Mouse (Mus musculus): ENCODE data around the gene Prkch. TPM values are rescaled to one million over a fixed set of nuclear protein-coding genes. Genes with fewer than 3 reads are reported as not detected.
A peak's percentile ranks its signal among the peaks of the same experiment; 100 is the strongest.

Gene Prkch
- total RNA-seq, 2 experiments from 2014 or later = 4.4 to 5.0 TPM

DNA sequence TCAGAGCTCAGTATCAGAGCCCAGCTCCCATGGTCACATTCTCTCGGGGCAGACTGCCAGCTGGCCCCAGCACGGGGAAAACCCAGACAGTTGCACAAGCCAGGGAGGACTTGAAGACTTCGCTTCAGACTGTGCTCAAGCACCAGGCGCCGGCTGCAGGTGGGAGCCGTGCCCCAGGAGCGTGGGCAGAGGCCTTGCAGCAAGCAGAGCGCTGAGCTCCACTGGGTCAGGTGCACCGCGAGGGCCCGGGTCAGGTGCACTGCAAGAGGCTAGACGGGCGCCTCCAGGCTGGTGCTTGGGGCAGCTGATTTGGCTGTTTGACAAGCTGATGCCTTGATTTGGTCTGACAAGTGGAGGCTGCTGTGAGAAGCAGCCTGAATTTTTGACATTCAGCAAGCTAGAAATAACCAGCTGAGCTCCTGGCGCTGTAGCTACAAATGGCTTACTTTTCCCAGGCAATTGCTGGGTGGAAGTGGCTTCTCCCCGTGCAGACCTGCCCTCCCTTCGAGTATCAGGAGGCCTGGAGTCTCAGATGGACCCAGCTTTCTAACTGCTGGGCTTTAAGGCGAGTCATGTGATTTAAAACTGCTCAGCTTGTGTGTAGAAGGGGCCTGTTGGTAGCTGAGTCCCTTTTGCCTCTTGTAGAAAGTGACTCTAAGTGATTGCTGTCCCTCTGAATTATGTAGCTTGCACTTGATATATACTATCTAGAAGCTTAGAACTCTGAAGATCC, 209.7 kb downstream of the Prkch start:
- DNase-seq (ENCODE audit: low spot score) = peak; percentile 87

DNA sequence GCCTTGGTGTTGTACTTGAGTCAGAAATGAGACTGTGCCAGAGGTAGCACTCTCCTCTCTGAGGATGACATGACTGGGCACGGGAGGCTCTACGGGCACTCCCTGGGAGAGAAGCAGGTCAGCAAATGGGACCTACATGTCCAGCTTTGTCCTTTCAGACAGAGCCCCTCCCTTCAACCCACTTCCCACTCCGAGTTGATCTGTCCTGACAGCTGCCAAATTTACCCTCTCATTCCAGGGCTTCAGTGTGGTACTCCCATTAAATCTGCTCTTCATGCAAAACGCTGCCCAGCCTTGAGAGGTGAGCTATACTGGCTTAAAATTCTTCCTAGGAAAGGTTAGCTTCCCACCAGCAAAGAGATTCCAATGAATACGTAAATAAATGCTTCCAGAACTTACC, 215.1 kb downstream of the Prkch start:
- DNase-seq (ENCODE audit: low spot score) = no peak

DNA sequence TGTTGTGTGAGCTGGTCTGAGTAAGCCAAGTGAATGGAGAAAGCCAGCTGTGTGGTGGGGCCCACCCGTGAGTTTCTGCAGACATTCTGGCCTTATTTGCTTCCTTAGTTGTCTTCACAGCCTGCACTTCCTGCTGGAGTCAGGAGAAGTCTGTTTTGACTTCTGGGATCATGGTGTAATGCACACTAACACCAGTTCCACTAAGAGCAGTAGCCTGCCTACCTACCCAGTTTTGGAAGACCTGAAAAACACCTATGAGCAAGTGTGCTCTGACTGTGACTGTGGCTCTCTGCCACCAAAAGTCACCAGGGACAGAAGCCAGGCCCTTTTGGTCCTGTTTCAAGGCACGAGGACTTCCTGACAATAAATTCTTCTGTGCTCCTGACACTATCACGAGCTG, 216.3 kb downstream of the Prkch start:
- DNase-seq (ENCODE audit: low spot score) = peak; percentile 30

DNA sequence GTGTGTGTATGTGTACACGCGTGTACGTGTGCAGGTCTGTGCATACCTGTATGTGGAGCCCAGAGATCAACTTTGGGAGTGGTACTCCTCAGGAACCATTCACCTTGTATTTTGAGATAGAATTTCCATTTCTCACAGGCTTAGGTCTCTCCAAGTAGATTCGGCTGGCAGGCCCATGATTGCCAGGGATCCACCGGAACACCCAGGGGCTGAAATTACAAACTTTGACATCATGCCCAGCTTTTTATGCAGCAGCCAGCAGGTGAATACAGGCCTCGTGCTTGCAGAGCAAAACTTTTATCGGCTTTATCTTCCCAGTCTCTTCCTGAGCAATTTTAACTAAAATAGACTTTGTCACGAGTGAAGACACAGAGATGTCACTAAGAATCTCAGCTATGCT, 217.2 kb downstream of the Prkch start:
- no peak for DNase-seq (ENCODE audit: low spot score)

DNA sequence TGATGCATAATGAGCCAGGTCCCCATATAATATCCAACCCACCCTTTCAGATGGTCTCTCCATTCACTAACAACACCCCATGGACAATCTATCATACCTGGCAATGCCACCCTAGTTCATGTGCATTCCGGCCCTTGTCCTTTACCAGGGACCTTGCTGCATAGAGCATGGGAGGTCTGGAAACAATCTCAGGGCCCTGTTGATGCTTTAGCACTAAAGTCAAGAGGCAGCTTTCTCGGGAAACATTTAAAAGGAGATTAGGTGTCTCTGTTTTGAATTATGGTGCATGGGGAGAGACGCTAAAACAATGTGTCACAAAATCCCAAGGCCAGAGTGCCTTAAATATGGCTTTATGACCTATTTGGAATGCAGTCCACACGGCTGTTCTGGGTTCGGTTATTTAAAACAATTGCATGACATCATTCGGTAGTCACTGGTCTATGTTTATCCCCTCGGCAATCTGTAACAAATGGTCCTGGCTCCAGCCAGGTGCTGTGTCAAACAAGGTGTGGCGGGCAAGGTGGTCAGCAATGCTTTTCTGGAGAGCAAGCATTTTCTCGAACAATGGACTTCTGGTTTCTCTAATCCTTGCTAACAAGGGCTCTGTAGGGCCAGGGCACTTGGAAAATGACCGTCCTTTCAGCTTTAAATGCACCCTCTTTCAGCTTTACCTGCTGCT, 217.9 kb downstream of the Prkch start:
- DNase-seq (ENCODE audit: low spot score) = no peak

DNA sequence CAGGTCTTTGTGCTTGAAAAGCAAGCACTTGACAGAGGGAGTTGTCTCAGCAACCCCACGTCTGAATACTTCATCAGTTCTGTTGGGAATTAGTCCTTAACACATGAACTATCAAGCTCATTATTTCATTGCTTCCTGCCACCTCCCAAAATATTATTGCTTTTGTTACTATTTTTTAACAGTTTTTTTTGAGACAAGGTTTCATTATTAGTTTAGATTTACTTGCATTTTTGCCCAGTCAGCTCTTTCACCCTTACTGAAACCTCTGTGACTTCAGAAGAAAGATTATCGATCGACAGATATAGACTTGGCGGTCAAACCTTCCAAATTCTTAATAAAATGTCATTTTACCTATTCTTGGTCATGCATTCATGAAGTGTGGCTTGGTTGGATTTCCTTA, 219.3 kb downstream of the Prkch start:
- no peak for DNase-seq (ENCODE audit: low spot score)

DNA sequence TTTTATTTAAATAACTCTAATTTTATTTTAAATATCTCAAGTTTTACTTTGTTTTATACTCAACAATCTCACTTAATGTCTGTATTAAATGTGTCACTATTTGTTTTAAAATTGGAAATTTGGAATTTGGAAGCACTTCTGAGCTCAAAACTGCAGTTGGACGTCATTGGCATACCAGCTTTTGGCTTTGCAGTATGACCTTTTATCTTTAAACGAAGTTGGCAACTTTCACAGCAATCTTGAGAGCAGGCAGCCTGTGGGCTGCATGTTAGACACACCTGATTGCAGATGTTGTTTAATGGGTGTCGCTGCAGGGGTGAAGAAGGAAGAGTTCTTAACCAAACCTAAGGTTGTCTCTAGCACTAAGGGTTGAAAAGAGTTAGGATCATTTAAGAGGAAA, 220.9 kb downstream of the Prkch start:
- no peak for DNase-seq (ENCODE audit: low spot score)

DNA sequence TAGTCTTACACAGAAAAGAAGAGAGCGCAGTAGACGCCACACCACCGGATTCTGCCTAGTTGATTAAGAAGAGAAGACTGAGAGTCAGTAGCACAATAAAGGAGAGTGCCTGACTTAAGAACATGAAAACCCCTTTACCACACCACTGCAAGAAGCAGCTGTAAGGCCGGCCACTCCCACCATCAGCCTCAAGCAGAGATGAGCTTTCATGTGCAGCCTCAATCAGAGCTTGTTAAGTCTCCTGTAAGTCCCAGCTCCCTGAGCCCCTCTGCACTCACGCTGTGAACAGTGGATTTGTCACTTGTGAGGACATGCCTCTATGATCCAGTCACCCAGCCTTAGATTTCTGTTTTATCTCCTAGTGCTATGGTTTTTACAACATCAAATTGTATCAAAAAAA, 221.4 kb downstream of the Prkch start:
- DNase-seq (ENCODE audit: low spot score) = no peak

DNA sequence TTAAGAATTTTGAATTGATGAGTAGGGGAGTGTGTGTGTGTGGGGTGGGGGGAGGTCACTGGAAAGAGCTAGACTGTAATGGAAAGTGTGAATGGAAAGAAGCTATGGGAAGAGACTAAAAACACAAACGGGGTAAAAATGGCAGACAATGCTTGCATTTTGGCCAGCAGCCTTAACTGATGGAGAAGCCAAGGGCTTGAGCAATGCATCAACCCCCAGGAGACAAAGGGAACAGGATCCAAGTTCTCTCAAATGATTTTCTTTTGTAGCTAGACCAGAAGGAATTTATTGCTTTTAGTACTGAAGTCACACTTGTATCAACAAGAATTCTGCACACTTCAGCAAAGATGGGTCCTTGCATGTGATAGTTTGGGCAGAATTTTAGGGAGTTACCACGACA, 222.6 kb downstream of the Prkch start:
- peak; percentile 68 for DNase-seq (ENCODE audit: low spot score)

DNA sequence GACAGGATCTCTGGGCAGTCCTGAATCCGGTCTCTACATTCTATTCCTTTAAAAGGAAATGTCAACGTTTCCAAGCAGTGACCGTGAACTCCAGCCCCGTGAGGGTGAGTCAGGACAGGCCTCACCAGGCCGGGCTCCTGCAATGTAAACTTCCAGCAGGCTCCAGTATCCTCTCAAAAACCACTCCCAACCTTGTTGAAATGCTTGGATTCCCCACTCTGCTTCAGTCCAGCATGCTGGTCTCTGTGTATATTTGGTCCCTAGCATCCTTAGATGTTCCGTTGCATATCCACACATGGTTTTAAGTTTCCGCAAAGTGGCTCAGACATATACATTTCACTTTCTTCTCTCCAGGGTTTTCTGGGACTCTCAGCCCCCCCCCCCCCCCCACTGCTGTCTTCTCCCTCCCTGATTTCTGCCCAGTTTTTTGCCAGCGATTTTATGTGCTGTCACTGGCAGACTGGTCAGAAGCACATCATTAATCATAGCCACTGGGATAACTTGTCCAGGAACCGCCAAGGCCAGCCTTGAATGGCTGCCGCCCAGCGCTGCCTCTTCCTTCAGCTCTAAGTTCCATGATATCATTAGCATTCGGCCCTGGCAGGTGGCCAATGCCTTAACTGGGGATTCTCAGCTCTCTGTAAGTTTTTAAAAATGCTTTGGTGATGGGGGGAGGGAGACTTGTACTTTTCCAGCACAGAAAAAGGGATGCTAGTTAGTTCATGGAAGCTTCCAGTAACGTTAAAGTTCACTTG, 225.6 kb downstream of the Prkch start:
- DNase-seq (ENCODE audit: low spot score) = peak; percentile 78

DNA sequence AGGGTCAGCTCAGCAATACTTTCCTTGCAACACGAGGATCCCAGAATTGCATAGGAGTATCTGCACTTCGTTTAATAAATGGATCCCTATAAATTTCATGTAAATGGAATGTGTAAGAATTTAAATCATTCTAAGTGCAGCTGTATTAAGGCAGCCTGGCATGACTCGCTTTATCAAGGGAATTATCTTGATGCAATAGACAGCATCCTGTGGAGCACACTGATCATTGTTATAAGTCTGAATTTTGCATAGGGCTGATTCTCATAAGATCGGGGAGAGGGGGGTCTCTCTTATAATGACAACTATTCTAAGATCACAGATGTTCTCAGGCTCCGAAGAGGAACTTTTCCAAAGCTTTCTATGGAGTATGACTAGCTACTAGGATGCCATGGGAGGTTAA, 226.3 kb downstream of the Prkch start:
- no peak for DNase-seq (ENCODE audit: low spot score)

DNA sequence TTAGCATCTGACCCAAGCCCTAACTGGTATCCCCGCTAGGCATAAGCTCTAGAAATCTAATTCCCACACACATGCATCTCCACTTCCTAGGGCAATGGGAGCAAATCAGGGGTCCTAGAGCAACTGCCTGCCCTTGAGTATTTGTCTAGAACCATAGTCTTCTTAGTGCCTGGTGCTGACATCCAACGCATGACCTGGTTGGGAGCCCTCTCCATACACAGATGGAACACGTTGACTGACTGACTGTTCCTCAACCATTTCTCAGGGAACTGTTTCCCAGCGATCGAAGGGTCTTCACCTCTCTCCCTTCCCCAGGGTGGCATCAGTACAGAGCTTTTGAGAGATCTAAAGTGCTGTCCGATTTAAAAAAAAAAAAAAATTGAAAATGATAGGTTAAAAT, 227.6 kb downstream of the Prkch start:
- DNase-seq (ENCODE audit: low spot score) = no peak

DNA sequence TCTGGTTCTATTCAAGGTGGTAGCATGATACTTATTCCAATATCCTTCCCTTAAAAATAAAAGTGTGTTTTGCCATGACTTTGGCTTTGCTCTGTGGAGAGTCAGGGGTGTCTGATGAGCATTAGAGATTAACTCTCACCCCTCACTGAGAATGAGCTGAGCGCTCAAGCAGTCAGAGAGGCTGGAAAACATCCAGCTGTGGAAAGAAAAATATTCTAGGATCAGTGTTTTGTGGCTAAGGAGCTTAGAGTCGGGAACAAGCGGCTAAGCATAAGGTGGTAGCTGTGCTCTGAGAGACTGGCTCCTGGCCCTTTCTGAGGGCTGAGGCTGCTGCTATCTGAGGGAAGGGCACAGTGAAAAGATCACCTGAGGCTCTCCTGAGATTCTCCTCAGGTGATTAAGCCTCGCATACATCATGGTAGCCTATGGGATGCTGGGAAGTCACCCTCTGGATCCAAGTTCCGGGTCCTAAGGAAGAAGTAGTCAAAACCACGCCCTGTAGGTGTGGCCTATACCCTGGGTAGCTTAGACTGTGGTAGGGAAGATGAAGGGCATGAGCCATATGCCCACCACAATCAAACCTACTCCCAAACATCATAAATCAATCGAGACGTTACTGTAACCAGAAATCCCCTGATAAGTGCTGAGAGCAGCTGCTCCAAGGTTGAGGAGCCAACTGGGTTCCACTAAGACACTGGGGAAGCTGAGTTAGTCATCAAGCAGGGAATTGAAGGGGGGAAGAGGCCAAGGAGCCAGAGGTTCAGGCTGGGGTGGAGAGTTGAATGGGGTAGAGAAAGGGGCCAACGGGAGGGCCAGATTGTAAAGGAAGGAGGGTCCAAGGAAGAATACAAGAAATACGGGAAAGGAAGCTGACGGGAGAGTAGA, 228.7 kb downstream of the Prkch start:
- no peak for DNase-seq (ENCODE audit: low spot score)

DNA sequence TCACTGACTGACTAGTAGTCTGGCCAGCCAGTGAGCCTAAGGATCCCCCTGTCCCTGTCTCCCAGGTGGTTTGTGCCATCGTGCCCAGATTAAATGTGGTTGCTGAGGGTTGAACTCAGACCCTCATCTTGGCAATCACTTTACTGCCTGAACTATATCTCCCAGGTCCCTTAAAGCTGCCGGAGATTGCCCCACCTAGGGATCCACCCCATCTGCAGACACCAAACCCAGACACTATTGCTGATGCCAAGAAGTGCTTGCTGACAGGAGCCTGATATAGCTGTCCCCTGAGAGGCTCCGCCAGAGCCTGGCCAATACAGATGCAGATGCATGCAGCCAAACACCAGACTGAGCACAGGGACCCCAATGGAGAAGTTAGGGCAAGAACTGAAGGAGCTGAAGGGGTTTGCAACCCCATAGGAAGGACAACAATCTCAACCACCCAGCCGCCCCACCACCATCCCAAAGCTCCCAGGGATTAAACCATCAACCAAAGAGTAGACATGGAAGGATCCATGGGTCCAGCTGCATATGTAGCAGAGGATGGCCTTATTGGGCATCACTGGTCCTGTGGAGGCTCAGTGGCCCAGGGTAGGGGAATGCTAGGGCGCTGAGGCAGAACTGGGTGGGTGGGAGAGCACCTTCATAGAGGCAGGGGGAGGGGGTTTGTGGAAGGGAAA, 229.6 kb downstream of the Prkch start:
- no peak for DNase-seq (ENCODE audit: low spot score)

DNA sequence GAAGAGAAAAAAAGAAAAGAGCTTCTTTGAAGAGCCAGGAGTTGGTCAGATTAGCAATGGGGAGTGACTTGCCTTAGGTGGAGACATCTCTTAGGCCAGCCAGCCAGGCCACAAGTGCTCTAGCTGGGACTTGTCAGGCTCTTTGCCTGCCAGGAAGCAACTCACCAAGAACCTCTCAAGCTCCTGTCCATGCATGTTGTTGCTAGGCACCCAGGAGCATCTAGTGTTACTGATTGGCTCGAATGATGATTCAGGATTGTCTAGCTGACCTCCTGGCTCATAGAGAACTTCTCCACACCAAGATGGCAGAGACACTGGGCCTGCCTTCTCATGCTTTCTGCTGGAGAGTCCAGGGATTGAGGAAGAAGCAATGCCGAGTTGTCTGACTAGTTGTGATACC, 230.3 kb downstream of the Prkch start:
- DNase-seq (ENCODE audit: low spot score) = no peak

DNA sequence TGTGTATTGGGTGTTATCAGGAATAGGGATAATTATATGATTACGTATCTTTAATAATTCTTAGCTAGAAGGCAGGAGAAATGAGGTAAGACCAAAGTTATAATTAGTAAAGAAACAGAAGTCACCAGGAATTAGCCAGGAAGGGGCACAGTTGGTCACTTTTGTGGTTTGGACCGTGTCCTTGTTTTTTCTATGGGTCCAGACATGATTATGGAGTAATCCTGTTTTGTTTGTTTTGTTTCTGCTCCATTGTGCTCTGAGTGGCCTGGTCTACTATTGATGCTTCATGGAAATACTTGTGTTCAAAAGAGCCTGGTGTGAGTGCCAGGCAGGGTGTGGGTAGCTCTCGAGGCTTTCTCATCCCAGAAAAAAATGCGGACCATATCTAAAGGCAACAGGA, 230.9 kb downstream of the Prkch start:
- no peak for DNase-seq (ENCODE audit: low spot score)

DNA sequence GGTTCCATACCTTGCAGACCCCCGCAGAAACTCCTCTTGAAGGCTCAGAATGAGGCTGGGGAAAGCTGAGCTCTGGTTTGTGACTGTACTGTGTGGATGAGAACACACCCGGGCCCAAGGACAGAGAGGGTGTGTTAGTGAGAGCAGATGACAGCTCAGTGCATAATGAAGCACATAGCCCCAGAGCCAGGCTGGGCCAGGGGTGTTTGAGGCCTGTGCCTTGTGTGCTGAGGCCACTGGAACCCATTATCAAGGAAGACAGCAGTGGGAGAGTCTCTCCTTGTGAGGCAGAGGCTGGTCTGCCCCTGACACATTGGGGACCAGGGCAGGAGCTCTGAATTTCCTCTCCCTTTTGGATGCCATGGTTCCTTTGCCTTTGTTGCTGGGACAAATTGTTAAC, 231.3 kb downstream of the Prkch start:
- no peak for DNase-seq (ENCODE audit: low spot score)

DNA sequence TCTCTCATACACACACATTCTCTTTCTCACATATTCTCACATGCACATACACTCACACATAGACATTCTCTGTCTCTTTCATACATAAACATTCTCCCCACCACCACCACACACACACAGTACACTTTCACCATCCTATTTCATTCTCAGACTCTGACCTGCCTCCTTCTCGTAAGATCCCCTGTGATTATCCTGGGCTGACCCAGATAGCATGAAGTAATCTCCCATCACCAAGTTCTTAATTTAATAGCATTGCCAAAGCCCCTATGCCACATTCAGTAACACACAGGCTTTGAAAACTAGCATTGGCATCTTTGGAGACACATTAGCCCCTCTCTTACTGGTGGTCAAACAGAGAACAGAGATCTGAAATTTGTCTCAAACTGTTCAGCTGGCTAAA, 232.3 kb downstream of the Prkch start:
- no peak for DNase-seq (ENCODE audit: low spot score)

DNA sequence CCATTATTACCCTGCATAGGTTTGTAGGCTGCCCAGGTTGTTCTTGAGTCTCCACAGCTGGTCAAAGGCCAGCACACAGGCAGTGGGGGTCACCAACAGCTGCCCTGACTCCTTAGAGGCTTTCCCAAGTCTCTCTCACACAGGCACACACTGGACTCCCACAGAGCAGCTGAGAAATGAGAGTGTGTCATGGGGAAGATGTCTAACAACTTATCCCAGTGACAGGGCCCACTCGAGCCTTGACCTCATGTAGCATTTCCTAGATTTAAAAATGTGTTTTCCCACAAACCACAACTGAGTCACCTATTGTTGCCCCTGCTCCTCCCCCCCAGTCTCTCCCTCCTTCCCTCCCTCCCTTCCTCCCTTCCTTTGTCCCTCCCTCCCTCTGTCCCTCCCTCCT, 234.2 kb downstream of the Prkch start:
- DNase-seq (ENCODE audit: low spot score) = no peak

DNA sequence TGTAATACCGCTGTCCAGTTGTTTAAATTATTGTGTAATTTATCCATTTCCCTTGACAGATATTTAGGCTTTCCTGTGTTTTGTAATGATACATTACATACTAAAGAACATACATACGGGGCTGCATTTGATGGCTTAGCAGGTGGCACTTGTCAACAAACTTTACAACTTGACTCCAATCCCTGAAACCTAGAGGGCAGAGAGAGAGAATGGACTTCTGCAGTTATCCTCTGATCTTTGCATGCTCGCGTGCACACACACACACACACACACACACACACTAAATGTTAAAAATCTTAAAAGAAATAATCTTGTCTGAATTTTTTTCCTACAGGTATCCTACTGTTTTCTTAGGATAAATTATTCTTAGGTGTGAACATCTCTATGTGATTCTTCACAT, 236.6 kb downstream of the Prkch start:
- no peak for DNase-seq (ENCODE audit: low spot score)

DNA sequence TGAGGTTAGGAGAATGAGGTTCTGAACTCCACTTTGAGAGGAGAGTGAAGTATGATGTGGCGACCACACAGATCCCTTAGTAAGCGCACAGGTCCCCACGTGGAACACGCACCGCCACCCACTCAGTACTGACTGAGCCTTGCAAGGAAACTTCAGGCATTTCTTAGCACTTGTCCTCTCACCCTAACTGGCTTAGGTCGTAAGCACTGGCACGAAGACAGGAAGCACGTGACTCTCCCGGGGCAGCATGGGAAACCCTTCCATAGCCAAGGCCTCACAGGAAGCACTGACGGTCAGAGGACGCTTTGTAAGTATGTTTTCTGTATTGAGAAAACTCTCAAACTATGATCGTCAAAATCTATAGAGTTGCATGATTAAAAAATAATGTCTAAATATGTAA, 237.7 kb downstream of the Prkch start:
- no peak for DNase-seq (ENCODE audit: low spot score)
